Mouse (Mus musculus) regulatory T cell (primary cell): Measurements from ENCODE around the gene Hoxd1.

Source experiments
- in situ Hi-C: fragments of 300-600 bp; cut with MboI, MseI; formaldehyde crosslinking; loops from one replicate; pipeline ENCODE4 v1.15.1; 2025; ENCODE audit warnings: high pct_unique_total_duplicates

Gene Hoxd1

GRCm38 (mm10) chr2:74732513-74733316 is 30.1 kb upstream of the Hoxd1 start:
- in situ Hi-C loops: no loop called here

- in situ Hi-C loops: no loop called here
Measured at GRCm38 (mm10) chr2:74733317-74733661, 29.5 kb upstream of the Hoxd1 start.

DNA sequence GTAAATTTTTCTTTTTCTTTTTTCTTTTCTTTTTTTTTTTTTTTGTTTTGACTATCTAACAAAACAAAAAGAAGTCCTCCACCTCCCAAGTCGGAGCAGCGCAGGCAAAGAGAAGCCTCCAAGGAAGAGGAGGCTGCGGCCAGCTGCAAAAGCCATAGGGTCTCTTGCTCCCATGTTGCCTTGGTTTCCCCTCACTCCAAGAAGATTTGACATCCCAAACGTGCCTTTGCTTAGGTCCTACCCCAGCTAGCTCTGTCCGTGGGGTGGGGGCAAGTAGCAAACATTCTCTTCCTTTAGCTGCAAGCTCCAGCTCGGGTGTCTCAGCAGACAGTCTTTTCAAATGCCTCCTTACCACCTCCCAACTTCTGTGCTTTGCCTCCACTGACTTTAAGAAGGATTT is 29.0 kb upstream of the Hoxd1 start:
- in situ Hi-C loops: no loop called here

DNA sequence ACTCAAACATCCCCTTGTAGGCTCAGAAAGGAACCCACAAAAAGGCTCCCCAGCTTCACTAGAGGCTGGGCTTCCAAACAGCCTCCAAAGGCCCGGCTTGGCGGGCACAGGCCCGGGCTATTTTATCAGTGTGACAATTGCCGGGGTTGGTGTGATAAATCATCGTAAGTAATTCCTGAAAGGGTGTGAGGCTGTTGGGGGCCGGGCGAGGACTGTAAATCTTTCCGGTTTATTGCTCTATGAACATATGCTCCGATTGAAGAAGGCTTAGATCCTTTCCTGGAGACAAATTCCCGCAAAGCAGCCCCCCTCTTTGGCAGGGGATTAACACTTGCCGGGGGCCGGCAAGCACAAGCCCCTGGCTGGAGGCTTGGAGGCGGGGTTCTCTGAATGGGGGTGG is 28.3 kb upstream of the Hoxd1 start:
- in situ Hi-C loops: no loop called here

GRCm38 (mm10) chr2:74734996-74735811 is 27.6 kb upstream of the Hoxd1 start:
- in situ Hi-C loops: loop anchor here (5.0 kb wide), 1 partner anchor 97 kb away; no protein-coding TSS in a partner anchor

DNA sequence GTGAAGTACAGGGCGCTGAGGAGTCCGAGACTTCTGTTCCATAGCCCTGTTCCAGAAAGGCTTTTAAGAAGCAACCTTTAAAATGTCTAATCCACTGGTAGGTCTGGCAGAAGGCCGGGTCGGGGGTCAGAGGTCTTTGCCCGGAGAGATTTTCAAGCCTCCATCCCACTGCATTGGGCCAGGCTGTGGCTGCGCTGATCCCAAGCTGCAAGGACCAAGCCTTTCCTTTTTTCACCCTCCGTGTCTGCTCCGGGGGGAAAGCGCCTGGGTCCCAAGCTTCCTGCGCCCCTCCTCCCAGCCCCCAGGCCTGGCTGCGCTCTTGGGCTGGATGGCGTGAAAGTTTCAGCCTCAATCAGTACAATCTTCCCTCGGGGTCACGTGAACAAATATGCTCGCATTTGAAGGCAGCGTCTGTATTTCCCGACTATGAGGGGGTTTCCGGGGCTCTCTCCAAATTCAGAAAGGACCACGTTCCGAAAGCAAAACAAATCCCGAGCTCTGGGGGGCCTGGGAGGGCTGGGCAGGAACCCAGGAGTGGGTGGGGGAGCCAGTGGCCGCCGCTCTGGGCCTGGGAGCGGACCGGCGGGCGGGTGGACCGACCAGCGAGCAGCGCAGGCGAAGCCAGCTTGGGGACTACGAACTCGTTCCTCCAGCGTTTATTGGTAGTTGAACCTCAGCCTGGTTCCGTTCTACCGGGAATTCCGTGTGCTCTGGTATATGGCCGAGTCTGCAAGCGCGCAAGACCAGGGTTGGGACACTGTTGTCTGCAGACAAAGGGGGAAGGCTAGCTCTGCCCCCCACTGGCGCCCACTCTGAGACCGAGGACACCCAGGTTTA is 26.7 kb upstream of the Hoxd1 start:
- in situ Hi-C loops: loop anchor here (5.0 kb wide), 1 partner anchor 96 kb away; no protein-coding TSS in a partner anchor

GRCm38 (mm10) chr2:74736688-74737577 is 25.8 kb upstream of the Hoxd1 start:
- in situ Hi-C loops: loop anchor here (5.0 kb wide), 1 partner anchor 95 kb away; no protein-coding TSS in a partner anchor

- in situ Hi-C loops: loop anchor here (5.0 kb wide), 1 partner anchor 95 kb away; no protein-coding TSS in a partner anchor
Measured at GRCm38 (mm10) chr2:74737578-74738070, 25.2 kb upstream of the Hoxd1 start.

DNA sequence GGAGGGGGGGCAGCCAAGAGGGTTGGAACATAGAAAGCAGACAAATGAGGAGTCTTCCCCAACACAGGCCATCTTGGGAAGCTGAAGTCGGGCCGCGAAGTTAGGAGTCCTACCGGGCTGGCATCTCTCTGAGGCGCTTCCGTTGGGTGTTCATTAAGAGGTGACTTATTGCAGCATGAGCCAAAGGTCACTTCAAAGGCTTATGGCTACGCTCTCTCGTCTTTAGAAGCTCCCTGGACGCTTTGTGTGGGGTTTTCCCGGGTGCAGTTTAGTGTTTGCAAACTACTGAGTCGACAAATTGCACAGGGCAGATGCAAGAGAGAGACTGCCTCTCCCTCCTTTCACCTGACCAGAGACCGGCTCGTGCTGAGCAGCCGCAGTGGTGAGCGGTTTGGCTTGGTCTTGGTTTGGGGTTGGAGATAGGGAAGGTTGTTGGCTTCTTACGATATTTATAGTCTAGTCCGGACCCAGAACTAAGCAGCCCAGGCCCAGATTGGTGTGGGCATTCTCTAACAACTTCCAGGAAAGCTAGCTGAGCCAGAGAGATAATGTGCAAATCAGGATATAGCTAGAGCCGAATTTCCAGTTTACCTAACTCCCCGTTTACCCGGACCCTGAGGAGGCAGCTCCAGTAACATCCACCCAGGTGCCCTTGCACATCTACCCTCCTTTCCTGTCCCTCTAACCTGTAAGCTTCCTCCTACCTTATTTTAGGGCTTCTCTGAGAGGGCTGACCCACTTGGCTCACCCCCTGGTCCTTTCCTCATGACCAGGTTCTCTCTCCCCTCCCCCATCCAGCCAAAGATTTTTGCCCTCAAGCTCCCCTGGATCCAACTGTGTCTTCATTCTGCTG is 23.9 kb upstream of the Hoxd1 start:
- in situ Hi-C loops: loop anchor here (5.0 kb wide), 1 partner anchor 93 kb away; no protein-coding TSS in a partner anchor

DNA sequence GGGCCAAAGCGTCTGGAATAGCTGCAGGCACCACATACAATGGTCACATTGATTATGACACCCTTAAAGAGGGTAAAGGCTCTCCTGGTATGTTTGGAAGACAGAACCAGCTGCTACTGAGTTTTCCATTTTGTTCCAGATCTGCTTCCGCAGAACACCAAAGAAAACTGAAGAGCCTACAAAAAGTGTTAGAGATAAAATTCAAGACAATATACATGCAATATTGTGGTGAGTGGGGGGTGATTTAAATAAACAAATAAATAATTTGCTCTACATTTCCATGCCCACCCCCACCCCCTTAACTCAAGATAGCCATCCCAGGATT is 23.3 kb upstream of the Hoxd1 start:
- in situ Hi-C loops: loop anchor here (5.0 kb wide), 1 partner anchor 93 kb away; no protein-coding TSS in a partner anchor

GRCm38 (mm10) chr2:74739869-74740268 is 22.9 kb upstream of the Hoxd1 start:
- in situ Hi-C loops: loop anchor here (5.0 kb wide), 1 partner anchor 92 kb away; no protein-coding TSS in a partner anchor

- in situ Hi-C loops: no loop called here
Measured at GRCm38 (mm10) chr2:74740311-74741091, 22.3 kb upstream of the Hoxd1 start.

DNA sequence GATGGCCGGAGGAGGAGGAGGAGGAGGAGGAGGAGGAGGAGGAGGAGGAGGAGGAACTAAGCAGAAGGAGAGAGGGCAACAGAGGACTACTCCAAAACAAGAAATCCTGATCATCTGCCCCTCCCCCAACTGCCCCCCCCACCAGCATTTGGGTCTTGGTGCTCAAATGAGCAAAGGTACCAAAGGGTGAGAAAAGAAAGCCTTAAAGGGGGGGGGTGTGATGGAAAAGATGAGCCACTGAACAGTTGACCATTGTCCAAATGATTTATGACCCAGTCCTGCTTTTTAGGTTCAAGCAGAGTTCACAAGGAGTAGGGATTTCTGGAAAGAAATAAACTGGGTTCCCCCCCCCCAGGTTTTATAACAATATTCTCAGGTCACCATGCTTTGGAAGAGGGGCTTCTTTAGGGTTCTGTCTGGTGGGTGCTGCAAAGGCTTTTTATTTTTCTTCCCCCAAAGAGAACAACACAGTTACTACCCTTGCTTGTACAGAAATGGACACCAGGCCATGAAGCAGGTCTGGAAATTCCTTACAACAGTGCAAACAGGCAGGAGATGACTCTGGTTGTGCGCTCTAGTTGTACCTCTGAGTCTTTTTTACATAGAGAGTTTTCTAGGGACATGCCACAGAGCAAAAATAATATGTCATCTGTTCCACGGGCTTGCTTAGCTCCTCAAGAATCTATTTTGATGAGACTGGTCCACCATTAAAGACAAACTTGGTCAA is 21.4 kb upstream of the Hoxd1 start:
- in situ Hi-C loops: no loop called here

DNA sequence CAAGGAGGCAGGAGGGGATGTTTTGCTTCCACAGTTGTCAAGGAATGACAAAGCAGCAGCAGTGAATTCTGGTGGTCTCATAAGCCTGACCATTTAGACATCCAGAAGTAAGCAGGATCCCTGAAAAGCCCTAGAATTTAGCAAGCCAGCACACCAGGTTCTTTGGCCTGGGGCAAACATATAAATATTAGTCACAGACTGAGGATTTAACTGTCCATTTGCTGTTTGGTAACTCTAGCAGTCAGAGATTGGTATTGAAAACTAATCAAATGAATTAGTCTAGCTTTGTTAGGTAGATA is 20.9 kb upstream of the Hoxd1 start:
- in situ Hi-C loops: no loop called here

DNA sequence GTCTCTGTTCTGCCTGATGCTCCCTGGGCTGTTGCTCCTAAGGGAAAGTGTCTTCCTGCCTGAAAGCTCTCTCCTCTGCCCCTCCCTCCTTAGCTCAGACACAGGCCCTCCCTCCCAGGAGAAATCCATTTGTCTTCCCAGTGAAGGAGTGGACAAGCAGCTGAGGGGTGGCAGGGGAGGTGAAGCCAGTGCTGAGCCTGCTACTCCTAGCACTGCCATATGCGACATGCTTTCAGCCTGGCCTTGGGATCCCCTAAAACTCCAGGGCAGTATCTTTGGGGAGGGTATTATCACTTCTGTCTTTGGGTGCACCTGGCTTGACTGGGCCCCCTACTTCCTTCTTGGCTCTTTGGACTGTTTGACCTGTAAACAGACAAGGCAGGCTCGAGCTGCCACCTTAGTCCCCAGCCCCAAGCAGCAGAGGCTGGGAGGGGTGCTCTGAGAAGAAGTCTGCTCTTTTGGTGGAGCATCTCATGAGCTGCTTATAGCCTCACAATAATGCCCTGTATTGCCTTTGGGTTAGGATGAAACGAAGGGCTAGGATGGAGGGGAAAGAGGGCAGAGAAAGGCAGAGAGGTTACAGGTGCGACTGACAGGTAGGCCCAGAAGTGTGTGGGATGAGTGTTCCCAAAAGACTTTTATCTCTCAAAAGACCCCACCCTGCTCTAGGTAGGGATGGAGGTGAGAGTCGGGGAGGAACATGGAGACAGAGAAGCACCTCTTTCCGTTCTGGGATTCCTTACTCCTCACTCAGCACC is 17.1 kb upstream of the Hoxd1 start:
- in situ Hi-C loops: no loop called here

DNA sequence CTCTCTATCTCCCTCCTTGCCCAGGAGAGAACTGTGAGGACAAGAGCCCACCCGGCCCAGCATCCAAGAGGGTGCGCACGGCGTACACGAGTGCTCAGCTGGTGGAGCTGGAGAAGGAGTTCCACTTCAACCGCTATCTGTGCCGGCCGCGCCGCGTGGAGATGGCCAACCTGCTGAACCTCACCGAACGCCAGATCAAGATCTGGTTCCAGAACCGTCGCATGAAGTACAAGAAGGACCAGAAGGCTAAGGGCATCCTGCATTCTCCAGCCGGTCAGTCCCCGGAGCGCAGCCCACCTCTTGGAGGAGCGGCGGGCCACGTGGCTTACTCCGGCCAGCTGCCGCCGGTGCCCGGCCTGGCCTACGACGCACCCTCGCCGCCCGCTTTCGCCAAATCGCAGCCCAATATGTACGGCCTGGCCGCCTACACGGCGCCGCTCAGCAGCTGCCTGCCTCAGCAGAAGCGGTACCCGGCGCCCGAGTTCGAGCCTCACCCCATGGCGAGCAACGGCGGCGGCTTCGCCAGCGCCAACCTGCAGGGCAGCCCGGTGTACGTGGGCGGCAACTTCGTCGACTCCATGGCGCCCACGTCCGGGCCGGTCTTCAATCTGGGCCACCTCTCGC is 16.4 kb upstream of the Hoxd1 start:
- in situ Hi-C loops: no loop called here

- in situ Hi-C loops: no loop called here
Measured at GRCm38 (mm10) chr2:74747006-74747405, 15.8 kb upstream of the Hoxd1 start.
